Mouse (Mus musculus) thymus, postnatal 0 days (tissue): ENCODE data around the gene Tbx19. TPM values are rescaled to one million over a fixed set of nuclear protein-coding genes. Genes with fewer than 3 reads are reported as not detected.
A peak's percentile ranks its signal among the peaks of the same experiment; 100 is the strongest.

Experiments used
- DNase-seq: peaks from one replicate; pipeline ENCODE4 v3.0.0-alpha.2; 2015; ENCODE audit warnings: low spot score
- polyA plus RNA-seq: library from polyadenylated mRNA; unstranded; fragments of >200 nt; fragmentation: Nextera tagmentation; extraction: Ambion mirVana; gene quantifications from 2 replicates; pipeline ENCODE4 v1.2.1, GENCODE M21; 2015

Tbx19 gene
- 2.8 and 3.9 TPM in 2 replicates for polyA plus RNA-seq

DNA sequence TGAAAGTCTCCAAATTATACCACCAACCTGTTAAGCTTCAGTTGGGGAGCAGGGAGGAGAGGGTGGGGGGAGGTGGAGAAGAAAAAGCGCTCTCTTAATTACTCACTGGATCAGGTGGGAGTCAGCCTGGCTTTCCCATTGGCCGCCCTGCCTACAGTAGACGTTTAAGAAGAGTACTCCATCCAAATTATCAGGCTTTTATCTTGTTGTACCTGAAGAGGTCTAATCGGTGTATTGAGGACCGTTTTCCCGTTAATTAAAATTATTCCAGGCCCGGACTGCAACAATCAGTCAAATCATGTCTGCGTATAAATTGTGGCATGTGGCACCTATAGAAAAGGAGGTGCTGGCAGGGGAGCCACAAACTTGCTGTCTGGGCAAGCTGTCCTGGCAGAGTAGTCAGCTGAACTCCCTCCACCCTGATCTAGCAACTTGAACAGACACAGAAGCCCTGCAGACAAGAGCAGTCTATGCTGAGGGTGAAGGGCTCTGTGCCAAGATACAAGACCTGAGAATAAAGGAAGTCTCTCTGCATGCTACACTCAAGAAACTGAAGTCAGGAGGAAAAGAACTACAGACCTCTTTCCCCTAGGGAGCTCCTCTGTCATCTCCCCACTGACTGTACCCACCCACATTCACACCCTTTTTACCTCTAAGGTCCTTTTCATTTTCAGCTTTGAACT lies at the start of gene Tbx19:
Gene Tbx19, minus strand, starts transcription at position 51 of the 683 bp plus-strand sequence.
- no peak for DNase-seq

DNA sequence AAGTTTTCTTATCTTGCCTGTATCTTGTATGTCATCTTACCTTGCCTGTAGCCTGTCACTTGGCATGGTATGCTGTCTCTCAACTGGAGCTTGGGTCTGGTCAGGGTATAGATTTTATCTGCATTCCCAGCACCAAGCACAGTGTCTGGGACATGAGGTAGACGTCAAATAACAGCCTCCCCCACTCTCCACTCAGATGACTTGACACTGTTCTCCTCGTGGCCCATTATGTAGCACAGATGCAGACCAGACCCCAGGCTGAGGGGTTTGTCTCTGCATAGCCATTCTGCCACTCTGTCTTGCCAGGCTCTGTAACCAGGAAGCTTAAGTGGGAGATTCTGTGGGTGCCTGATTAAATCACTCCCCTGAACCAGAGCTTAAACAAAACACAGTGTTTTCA lies 45.0 kb upstream of the Tbx19 start:
- DNase-seq = no peak

DNA sequence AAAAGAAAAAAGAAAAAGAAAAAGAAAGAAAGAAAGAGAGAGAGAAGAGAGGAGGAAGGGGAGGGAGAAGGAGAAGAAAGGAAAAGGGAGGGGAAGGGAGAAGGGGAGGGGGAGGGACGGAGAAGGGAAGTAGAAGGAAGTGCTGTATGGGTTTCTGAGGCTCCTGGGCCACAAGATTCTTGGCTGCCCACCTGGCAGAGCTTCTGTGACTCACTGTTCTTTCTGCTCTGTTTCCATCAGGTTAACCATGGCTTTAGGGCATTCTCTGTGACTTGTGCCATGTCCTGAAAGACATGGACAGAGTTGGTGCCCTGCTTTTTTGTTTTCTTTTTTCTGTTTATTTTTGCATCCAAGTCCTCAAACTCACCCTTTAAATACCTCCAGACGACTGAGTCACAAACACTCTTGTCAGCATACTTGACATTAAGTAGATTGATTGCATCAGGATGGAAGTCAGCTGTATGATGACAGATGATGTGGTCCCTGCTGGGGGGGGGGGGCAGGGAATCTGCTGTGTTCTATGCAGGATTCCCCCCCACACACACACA lies 43.0 kb upstream of the Tbx19 start:
- no peak for DNase-seq

DNA sequence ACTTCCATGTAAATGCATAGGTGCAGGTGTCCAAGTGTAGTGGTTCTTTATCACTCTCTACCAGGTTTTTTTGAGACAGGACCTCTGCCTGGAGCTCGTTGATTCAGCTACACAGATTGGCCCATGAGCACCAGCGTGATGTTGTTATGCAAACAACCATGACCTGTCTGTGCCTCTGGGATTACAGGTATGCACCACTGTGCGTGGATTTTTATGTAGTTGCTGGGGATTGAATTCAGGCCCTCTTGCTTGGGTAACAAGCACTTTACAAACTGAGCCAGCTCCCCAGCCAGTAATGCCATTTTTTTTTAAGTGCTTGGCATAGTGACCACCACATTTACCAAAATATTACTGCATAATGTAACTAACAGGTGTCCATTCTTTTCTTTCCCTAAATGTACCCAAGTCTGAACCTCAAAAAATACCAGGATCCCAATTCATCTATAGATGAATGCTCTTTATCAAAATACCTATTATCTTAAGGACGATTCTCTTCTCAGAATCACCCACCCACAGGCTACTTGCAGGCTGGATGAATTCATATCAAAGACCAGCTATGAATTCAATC lies 41.0 kb upstream of the Tbx19 start:
- no peak for DNase-seq

DNA sequence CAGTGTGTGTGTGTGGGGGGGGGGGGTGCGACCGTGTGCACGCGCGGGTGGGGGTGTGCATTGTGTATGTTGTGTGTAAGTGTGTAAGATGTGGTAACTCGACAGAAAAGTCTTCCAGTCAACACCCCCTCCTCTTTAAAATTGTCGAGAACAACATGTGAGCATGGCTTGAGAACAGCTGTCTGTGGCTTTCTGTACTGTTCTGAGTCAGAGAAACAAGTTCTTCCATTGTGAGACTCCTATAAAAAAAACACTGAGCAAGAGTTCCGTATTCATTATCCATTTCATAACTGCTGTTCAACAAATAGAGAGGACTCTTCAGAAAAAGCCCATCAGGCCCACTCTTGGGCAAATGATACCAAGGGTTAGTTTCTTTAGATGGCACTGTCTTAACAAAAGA lies 40.2 kb upstream of the Tbx19 start:
- no peak for DNase-seq

DNA sequence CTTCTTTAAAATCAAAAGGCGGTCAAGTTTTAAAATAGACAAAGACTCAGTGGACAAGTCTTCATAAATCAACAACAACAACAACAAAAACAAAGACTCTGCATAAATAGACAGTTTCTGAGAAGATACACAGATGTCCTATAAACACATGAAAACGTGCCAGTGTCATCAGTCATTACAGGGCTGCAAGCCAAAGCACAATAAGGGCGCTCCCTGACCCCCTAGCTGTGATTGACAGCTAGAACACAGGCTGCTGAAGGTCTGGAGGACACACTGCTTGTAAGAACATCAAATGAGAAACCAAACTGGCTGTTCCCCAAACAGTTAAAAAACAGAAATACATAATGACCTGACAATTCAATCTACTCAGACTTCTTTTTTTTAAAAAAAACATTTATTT lies 39.1 kb upstream of the Tbx19 start:
- no peak for DNase-seq

DNA sequence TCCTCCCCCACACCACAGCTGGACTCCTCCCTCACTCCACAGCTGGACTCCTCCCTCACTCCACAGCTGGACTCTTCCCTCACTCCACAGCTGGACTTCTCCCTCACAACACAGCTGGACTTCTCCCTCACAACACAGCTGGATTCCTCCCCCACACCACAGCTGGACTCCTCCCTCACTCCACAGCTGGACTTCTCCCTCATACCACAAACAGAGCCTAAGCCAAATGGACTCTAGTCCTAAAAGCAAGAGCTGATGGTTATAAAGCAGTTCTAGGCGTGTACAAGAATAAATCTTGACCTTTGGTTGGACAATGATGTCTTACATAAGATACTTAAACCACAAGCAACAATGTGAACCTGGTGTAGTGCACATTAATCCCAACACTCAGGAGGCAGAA lies 38.4 kb upstream of the Tbx19 start:
- DNase-seq = no peak

DNA sequence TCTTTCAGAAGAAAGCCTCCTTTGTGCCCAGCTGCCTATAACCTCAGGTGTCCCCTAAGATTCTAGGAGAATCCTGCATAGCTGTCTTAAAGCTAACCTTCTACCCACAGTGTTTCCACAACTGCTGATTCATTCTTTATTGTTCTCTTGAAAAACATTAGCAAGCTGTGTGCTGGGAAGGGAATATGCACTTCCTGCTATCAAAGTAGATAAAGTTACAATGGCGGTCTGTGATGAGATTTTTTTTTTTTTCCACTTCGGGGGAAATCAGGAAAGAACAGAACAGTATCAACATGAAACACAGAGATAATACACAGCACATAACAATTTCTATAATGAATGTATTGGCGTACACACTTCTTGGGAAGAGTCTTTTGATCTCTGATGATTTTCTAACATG lies 37.3 kb upstream of the Tbx19 start:
- no peak for DNase-seq

DNA sequence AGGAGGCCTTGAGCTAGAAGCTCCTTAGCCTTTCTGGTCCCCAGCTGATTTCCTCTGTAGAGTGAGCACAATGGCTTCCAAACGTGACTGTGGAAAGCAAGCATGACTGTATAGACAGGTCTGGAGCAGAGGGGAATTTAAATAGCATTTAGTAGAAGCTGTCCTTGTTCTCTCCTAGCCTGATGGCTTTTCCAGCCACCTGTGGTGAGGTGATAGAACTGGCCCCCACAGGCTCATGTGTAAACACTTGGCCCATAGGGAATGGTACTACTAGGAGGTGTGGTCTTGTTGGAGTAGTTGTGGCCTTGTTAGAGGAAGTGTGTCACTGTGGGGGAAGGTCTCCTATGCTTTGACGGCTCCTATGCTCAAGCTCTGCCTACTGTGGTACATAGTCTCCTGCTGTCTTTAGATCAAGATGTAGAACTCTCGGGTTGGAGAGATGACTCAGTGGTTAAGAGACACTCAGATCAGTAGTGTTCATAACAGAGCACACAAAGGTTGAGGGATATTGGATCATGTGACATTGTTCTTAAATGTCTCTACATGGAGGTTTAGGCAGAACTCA lies 34.9 kb upstream of the Tbx19 start:
- no peak for DNase-seq

DNA sequence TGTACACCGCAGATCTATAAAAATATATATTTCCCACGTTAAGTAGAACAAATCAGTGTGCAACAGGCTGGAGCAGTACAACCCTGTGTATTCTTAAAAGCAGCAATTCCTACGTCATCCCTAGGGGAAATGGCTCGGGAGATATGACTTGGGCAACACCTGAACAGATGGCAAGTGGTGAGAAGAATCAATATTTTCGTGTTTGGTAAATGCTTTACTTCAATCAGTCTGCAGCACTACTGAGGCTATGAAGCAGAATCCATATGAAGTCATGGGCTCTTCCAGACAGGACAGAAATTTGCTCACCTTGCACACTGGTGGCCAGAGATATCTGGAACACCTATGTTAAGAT lies 34.1 kb upstream of the Tbx19 start:
- DNase-seq = no peak

DNA sequence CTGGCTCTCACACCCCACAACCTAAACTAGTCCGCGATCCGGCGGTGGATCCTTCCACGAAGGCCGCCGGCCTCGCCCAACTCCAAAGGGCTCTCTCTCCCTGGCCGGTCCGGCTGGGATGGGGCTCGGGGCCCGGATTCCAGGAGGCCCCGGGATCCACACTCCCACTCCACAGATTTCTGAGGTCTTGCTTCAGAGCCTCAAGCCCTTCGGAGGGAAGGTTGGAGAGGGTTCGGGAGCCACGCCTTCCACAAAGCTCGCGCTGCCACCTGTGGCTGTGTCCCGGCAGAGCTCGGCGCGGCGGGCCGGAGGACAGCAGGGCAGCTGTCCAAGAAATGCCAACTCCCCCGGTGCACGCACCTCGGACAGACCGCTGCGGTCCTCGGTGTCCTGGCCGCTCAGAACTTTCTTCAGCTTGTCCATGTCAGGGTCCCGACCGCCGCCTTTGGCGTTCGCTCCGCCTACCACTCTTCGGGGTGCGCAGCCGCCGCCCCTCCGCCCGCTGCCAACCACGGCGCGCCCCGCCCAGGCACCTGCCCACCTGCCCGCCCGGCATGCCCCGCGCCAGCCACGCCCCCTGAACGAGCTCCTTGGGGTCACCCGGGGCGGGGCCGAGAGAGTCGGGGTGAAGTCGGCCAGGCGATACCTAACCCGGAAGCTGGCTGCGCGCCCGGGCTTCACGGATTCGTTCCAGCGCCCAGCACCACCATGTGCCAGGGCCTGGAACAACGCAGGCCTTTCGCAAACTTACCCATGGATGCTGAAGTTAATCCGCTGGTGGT lies 33.5 kb upstream of the Tbx19 start, which contains the start of gene Sft2d2:
Gene Sft2d2, minus strand, starts transcription at position 559 of the 782 bp plus-strand sequence.
- DNase-seq = peak; percentile 96

DNA sequence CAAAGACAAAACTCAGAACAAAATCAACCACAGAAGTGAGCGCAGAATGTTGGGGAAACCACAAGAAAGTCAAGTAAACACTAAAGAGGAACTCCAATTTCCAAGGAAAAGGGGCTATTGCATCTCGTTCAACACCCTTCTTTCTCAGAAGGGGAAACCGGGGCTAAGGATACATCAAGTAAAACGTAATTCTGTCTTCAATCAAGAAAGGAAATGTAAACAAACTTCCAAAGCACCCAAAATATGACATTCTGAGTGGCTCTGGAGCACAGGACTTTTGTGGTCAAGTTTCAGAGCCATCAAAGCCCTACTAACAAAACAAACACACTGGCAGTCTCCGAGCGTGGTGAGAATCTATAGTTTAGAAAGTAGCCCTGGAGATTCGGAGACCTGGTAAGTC lies 32.9 kb upstream of the Tbx19 start:
- DNase-seq = no peak

DNA sequence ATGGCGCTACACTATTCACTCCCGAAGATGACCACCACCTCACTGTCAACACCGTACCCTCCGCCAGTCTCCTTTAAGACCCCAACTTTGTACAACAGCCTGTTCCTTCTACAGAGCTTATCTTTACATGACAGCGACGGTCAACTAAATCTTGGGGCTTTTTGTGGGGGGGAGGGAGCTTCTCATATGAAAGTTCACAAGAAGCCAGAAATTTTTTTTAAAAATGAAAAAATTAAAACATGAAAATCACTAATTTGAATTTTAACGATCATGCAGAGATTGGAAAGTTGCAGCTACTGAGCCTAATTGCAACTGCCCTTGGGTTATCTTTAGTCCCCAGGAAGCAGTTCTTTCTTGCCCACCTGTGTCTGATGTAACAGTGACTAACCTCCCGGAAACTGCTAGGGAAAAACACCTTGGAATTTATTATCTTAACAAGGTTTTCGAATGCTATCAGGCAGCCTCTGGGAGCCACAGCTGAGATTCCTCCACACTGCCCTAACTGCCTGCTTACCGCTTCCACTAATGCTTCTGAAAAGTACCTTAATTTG lies 32.2 kb upstream of the Tbx19 start:
- DNase-seq = no peak

DNA sequence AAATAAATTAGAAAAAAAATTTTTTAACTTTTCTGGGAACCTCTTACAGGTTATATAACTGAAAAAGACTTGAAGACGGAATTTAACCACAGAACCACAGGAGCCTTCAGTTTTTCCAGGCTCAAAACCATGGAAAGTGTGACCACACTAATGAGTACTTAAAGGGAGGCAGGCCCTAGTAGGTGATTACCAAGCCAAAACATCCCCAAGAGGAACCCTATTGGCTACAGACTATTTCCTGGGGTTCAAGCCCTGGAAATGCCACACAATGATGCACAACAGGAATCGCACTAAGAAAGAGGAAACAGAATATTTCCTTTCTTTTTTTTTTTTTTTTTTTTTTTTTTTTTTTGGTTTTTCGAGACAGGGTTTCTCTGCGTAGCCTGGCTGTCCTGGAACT lies 31.5 kb upstream of the Tbx19 start:
- DNase-seq = no peak

DNA sequence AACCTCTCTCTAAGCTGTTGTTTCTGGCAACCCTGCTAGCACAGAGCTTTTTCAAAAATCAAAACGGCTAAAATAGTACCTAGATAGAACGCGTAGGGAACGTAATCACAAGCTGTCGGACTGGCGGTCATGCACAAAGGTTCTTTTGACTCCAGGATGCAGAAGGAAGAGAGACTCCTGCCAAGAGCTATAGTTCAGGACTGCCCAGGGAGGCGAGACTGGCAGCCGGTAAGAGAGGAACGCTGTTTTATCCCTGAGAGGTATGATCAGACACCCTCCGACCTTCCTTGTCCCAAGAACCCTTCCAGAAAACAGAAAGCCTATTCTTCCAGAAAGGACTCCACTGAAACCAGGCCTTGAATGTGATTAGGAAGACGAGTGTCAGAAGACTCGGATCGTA lies 31.0 kb upstream of the Tbx19 start:
- DNase-seq = no peak

DNA sequence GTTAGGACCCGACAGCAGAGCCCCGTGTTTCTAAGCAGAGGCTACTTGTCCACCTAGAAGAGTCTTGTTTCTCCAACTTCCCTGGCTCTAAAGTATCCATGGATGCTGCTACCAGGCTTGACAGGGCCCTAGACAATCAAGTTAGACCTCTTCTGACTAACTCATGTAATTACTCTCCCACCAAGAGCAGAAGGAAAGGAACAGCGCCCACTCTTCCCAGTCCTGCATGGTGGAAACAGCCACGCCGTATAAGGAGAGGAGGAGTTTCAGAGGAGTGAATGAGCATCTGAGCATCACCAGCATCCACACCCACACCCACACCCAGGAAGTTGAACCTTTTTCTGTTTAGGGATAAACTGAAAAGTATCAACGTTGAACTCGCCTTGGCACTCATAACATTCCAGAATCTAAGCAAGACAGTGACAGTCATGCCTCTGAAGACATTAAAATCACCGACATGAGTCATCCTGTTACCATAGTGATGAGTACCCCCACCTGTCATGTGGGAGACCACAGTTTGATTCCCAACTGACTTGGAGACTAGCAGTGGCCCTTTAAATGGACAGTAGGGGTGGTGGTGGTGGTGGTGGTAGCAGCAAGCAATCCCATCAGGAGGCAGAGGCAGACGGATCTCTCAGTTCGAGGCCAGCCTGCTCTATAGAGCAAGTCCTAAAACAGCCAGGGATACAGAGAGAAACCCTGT lies 30.1 kb upstream of the Tbx19 start:
- DNase-seq = no peak

DNA sequence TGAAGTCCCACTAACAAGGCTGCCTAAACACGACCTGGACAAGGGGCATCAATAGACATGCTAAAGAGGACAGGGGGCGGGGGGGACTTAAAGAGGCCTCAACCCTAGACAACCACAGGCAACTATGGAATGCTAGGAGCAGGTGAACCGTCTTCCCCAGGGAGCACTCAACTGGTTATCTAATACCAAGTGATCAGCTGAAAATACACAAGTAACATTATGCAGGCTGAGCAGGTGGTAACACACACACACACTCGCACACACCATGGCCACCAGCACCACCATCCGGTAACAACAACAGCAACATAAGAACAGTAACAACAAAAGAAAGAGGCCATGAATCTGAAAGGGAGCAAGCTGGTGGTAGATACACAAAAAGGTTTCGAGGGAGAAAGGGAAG lies 29.5 kb upstream of the Tbx19 start:
- no peak for DNase-seq

DNA sequence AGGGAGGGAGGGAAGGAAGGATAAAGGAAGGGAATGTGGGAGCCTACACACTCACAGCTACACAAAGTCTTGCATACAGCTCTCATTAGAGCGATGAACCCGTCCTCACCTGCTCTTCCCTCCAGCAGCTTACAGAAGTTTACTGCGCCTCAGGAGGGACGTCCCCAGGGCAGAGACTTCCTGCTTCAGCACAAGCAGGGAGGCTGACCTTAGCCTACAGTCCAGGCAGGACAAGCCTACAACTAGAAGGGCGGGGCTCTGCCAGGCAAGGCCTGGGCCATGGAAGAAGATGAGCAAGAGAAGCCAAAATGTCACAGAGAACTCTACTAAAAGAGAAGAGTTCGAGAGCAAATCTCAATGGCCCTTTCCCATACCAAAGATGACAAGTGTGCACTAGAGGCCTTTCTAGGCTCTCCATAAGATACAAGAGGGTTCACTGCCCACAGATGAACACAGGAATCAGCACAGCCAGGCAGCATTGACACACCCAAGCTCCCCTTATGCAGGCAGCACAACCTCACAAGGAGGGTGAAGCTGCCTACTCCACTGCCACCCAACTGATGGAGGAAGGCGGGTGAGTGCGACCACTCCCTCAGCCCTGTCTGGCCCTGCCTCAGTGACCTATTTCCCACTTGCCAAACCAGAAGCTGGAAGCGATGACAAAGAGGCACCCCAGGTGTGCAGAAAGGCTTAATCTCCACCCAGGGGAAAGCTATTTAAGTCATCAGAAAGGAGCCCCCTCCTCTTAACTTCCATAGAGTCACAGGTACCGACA lies 28.4 kb upstream of the Tbx19 start:
- peak; percentile 32 for DNase-seq

DNA sequence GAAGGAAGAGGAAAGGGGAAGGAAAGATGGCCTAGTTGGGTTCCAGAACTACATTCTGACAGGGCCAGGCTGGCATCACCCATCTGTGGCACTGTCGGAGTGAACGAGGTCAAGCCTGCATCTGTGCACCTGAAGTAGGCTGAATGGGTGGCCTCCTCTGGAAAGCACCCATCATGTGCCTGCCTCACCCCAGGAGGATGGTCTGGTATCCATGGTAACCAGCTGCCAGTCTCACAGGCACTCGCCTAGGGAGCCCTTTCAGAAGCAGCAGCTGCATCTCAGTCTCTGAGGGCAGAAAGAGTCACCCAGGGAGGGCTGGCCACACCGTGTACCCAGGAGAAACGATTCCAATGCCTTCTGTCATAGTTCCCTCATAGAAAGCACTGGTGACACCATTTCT lies 26.8 kb upstream of the Tbx19 start:
- peak; percentile 57 for DNase-seq

DNA sequence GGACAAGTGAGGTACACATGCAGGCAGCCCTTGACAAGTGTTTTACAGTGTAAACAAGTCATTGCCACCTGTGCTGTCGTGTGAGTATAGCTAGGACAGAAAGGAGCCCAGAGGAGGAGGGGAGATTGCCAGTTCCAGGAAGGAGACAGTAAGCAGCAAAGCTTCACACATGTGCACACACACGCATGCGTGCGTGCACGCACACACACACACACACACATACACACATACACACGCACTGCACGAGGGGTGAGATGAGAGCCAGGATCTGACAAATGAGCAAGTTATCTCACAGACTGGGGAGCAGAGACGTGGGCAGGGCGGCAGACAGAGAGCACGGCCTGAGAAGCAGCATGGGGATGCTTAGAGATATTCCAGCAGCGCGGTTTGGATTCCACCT lies 25.9 kb upstream of the Tbx19 start:
- no peak for DNase-seq
